Mouse (Mus musculus): ENCODE measurements around the gene Zwilch.

The Zwilch gene

DNA sequence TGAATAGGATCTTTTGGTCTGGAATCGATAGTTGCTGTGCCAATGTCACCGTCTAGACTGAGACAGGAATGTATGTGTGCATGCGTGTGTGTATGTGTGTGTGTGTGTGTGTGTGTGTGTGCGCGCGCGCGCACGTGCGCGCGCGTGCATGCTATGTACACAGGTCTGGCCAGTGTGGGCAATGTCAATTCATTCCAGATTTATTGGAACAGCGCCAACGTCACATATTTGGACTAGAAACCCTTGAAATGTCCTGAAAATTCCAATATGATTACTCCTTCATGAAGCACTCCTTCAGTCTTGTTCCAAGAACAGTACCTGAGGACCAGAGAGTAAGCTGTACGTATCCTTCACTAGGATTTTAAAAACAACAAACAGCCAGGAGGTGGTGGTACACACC lies 62.4 kb downstream of the Zwilch start:
- in situ Hi-C loops (cut with MboI, MseI), result loop anchor here (25.0 kb wide), 1 partner anchor 502 kb away; no protein-coding TSS in a partner anchor

DNA sequence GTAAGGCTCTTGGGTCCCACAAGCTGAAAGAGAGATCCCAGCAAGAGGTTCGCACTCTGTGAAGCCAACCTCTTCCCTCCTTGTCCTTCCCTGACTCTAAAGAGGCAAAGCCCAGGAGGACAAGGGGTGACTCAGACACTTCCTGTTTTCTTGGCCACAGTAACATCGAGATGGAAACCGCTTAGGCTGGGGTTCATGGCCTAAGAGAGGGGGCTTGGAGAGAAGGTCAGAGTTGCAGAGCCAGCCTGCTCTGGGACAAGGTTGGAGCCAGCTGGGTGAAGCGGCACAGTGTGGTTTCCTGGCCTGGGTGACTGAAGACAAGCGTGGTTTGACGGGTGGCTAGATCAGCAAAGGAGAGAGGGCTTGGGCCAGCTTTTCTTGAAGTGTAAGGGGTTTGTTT lies 67.6 kb downstream of the Zwilch start:
- in situ Hi-C loops (cut with MboI, MseI), result loop anchor here (25.0 kb wide), 1 partner anchor 507 kb away; no protein-coding TSS in a partner anchor

DNA sequence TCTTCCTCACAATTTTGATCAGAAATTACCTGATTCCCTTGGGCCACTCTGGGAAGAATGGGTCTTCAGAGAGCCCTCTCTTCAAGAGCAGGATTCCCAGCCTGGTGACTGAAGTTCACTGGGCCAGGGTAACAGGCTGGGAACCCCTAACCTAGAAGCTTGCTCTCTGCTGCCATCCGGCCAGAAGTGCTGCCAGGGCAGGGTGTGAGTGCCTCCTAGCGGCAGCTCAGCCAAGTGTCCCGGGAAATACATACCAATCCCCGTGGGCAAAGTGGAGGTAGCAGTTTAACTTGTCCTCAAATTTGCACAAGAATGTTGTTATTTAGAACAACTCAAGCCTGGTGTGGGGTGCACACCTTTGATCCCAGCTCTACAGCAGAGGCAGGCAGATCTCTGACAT lies 72.5 kb downstream of the Zwilch start:
- in situ Hi-C loops (cut with MboI, MseI), result loop anchor here (25.0 kb wide), 1 partner anchor 512 kb away; no protein-coding TSS in a partner anchor

DNA sequence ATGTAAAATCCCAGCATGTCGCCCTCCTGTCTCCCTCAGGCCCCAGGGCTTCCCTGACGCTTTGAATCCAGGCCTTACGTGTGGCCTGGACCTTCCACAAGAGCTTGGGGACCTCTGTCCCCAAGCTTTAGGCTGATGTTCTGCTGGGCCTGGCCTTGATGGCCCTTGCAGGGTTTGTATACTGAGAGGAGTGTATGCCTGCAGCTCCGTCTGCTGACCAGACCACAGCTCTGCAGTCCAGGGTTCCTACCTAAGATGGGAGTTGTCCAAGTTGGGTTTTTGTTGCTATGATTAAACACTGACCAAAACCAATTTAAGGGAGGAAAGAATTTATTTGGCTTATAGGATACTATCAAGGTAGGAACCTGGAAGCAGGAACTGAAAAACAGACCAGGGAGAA lies 74.6 kb downstream of the Zwilch start:
- in situ Hi-C loops (cut with MboI, MseI), result no loop called here

DNA sequence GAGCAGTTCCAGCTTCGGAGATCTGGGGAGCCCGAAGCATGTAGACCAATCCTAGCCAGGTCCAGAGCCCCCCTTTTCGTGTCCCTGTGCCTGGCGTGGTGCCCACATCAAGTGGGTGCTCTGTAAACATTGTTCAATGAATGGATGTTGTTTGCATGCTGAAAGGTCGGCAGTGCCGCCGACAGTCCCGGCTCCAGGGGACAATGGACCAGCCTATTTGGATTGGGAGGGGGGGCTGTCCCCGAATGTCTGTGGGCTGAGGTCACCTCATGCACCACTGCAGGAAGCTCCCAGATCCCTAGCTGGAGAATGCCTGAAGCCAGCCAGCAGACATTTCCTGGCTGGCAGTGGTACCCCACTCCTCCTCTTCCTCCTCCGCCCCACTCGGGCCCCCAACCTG lies 78.8 kb downstream of the Zwilch start:
- in situ Hi-C loops (cut with MboI, MseI), result no loop called here

DNA sequence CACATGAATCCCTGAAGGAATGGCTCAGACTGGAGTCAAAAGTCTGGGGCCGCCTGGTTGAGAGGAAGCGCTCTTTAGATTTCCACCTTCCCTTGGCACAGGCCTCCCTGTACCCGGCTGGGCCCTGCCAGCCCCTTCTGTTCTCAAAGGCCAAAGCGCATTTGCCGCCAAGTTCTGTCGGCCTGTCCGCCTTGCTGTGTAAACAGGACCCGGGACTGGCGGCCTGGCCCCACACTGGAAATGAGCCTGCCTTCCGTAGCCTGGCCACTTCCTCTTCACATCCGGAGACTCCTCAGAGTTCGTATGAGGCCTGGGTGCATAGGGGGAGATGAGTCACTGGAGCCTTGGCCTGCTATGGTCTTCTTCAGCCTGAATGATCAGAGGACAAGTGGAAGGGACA lies 83.9 kb downstream of the Zwilch start:
- in situ Hi-C loops (cut with MboI, MseI), result loop anchor here (5.0 kb wide), 1 partner anchor 167 kb away; no protein-coding TSS in a partner anchor

DNA sequence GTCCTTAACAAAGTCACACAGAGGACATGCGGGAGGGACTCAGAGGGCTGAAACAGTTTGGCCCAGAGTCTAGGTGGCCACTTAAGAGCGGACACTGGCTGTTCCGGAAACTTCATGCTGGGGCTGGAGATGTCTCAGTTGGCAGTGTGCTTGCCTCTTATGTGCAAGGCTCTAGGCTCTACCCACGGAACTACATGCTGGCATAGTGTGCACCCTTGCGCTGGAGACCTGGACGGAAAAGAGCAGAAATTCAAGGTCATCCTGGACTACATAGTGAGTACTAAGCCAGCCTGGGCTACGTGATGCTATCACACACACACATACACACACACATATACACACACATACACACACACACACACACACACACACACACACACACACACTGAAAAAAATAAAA lies 84.6 kb downstream of the Zwilch start:
- in situ Hi-C loops (cut with MboI, MseI), result loop anchor here (5.0 kb wide), 1 partner anchor 166 kb away; no protein-coding TSS in a partner anchor

DNA sequence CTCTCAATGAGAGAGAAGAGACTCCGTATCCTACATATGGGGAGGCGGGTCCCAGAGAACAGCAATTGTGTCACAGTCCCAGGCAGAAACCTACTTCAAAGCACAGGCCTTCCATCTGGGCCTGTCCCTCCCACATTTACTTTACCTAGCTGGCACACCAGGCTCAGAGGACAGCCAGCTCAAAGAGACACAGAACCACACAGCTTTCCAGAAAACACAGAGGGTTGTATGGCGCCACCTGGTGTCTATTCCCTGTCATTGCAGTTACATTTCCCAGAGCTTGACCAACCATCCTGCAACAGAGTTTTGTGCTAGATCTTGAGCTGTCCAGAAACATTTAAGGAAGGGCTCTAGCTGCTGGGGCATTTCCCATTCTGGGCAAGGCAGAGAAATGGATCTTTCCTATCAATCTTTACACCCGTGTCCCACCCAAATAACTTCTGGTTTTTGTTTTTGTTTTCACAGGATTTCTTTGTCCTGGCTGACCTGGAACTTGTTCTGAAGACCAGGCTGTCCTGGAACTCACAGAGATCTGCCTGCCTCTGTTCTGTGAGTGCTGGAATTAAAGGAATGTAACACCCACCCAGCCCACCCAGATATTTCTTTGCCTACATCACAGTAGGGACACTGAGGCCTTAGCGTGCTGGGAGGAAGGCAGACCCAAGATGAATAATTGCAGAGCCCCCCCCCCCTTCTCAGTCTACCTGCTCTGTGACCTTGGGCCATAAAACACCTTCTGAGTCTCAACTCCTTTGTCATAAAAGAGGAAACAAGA lies 85.3 kb downstream of the Zwilch start:
- in situ Hi-C loops (cut with MboI, MseI), result loop anchor here (5.0 kb wide), 1 partner anchor 165 kb away; no protein-coding TSS in a partner anchor

Data from T-helper 2 cell (primary cell).